Mouse (Mus musculus) limb, embryonic 14.5 days (tissue): ENCODE data around the gene Tjp3. TPM values are rescaled to one million over a fixed set of nuclear protein-coding genes. Genes with fewer than 3 reads are reported as not detected.

ENCODE experiments used
- ATAC-seq: fragments of 200-750 bp; cut with Nextera tagmentation; 2 replicates; pipeline ENCODE4 v1.8.0; 2017; ENCODE audit warnings: low read depth, moderate number of reproducible peaks, moderate TSS enrichment; ENCODE audit not compliant: low FRiP score
- DNase-seq: peaks from one replicate; pipeline ENCODE4 v3.0.0-alpha.2; 2015; ENCODE audit warnings: low spot score
- H3K27ac ChIP-seq: fragments of 300-500 bp; sonication (generic); replicated peaks from 2 replicates; pipeline ENCODE4 v1.5.1; 2014; ENCODE audit warnings: low read depth, mild to moderate bottlenecking, low read length, moderate library complexity, mixed read lengths
- H3K27me3 ChIP-seq: fragments of 300-500 bp; sonication (generic); 2 replicates; pipeline ENCODE4 v1.6.1; 2014; ENCODE audit warnings: low read length, mixed read lengths; ENCODE audit not compliant: control insufficient read depth, insufficient read depth
- H3K36me3 ChIP-seq: fragments of 300-500 bp; sonication (generic); 2 replicates; pipeline ENCODE4 v1.6.1; 2014; ENCODE audit warnings: mild to moderate bottlenecking, low read length, moderate library complexity, mixed read lengths; ENCODE audit not compliant: control insufficient read depth, insufficient read depth
- H3K4me1 ChIP-seq: fragments of 300-500 bp; sonication (generic); 2 replicates; pipeline ENCODE4 v1.6.1; 2014; ENCODE audit warnings: antibody characterized with exemption, low read length, mixed read lengths; ENCODE audit not compliant: control insufficient read depth, insufficient read depth
- H3K4me2 ChIP-seq: fragments of 300-500 bp; sonication (generic); replicated peaks from 2 replicates; pipeline ENCODE4 v1.6.1; 2014; ENCODE audit warnings: low read depth, mild to moderate bottlenecking, low read length, moderate library complexity; ENCODE audit not compliant: severe bottlenecking
- H3K4me3 ChIP-seq: fragments of 300-500 bp; sonication (generic); replicated peaks from 2 replicates; pipeline ENCODE4 v1.5.1; 2014; ENCODE audit warnings: low read length
- H3K9ac ChIP-seq: fragments of 300-500 bp; sonication (generic); 2 replicates; pipeline ENCODE4 v1.6.1; 2014; ENCODE audit warnings: mild to moderate bottlenecking, low read depth, low read length, moderate library complexity; ENCODE audit not compliant: severe bottlenecking
- H3K9me3 ChIP-seq: fragments of 300-500 bp; sonication (generic); 2 replicates; pipeline ENCODE4 v1.6.1; 2016; ENCODE audit warnings: low read length; ENCODE audit not compliant: control insufficient read depth
- POLR2A ChIP-seq: fragments of 200-500 bp; IDR thresholded peaks from 2 replicates; pipeline ENCODE4 v1.8.0; 2012; ENCODE audit warnings: inconsistent platforms, mild to moderate bottlenecking, moderate library complexity, borderline replicate concordance; ENCODE audit not compliant: insufficient read depth, insufficient read length; ENCODE audit errors: extremely low read depth
- WGBS: fragments of 180-500 bp; shearing (Covaris S2); extraction: QIAGEN DNeasy Blood & Tissue Kit; methylation state at CpG from one replicate; pipeline ENCODE4 v1.1.7; 2014; 5-methylcytosine and 5-hydroxymethylcytosine counted together
- polyA plus RNA-seq, 2 experiments: library from polyadenylated mRNA; depleted of rRNA in 1 of 2; stranded (reverse) in 1 of 2; unstranded in 1 of 2; fragments of >200 nt; fragmentation: Nextera tagmentation in 1 of 2; extraction: Ambion mirVana in 1 of 2; gene quantifications; 2 replicates each; pipeline versions ENCODE4 v1.2.1 to v1.2.3; 2012 to 2014

Tjp3 gene
- polyA plus RNA-seq, 2 experiments = 2.8 to 5.2 TPM

- H3K27me3 ChIP-seq = peaks cover 18% of the 10 kb centered on the region; the same call in 1 of the 2 replicates
- H3K27ac ChIP-seq = no peak overlapping the region
- no peaks in the 10 kb centered on the region for H3K4me1 ChIP-seq
- no peaks in the 10 kb centered on the region for H3K9me3 ChIP-seq
- no peak for DNase-seq
- WGBS = 100% methylated on average over 2 of the region's 2 CpGs
- no peaks in the 10 kb centered on the region for H3K36me3 ChIP-seq
- ATAC-seq = no peak
- H3K9ac ChIP-seq = no peak overlapping the region
- H3K4me3 ChIP-seq = no peak overlapping the region
- TF ChIP-seq POLR2A = no peak
- H3K4me2 ChIP-seq = no peak overlapping the region
These were observed 43.6 kb downstream of the Tjp3 start for GRCm38 (mm10) chr10:81247804-81248203.

- Histone ChIP-seq H3K27ac (no peak overlapping the region), H3K27me3 (peaks cover 1% of the 10 kb centered on the region), H3K36me3 (no peaks in the 10 kb centered on the region), H3K9ac (no peak overlapping the region), H3K4me3 (no peak overlapping the region), H3K9me3 (no peaks in the 10 kb centered on the region), H3K4me1 (no peaks in the 10 kb centered on the region), H3K4me2 (no peak overlapping the region)
- 86% methylated on average over 6 of the region's 6 CpGs for WGBS
- ATAC-seq = no peak
- no peak for TF ChIP-seq POLR2A
- DNase-seq = no peak
These were observed 46.2 kb downstream of the Tjp3 start for GRCm38 (mm10) chr10:81245166-81245565.

DNA sequence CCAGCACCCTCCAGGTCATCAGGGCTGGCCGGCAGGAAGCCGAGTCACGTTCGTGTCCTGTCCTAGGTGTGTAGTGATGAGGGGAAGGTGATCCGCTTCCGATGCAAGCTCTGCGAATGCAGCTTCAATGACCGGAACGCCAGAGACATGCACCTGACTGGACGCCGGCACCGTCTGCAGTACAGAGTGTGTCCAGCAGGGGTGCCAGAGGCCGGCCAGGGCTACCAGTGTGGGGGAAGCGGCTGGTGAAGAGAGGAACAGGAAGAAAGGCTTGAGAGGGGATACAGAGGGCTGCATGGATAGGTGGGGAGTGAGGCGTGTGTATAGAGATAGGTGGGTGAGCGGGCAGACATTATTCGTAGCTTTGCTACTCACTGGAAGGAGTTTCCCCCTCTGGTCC lies 46.8 kb downstream of the Tjp3 start:
- Histone ChIP-seq H3K27ac (no peak overlapping the region), H3K9ac (no peak overlapping the region), H3K4me1 (no peaks in the 10 kb centered on the region), H3K36me3 (no peaks in the 10 kb centered on the region), H3K4me3 (no peak overlapping the region), H3K4me2 (no peak overlapping the region), H3K27me3 (peaks cover 7% of the 10 kb centered on the region), H3K9me3 (no peaks in the 10 kb centered on the region)
- WGBS = 8% methylated on average over 17 of the region's 17 CpGs
- no peak for TF ChIP-seq POLR2A
- ATAC-seq (no peak), DNase-seq (no peak)

DNA sequence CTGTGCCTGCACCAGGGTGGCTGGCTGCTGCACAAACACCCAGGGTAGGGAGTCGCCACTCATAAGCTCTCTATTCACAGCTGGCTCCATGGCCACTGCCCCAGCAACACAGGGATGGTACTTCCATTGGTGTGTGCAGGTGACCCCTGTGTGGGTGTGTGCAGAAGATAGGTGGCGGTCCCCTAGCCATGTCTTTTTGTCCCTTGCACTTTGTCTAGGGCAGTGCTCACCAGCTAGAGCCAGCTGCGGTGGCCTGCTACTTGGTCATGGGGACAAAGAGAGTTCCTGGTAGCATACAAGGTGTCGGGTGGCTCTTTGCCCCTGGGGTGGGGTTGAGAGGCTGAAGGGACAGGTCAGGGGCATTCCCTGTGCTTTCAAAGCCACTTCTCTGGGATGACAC lies 47.2 kb downstream of the Tjp3 start:
- WGBS = 80% methylated on average over 4 of the region's 4 CpGs
- Histone ChIP-seq H3K4me2 (no peak overlapping the region), H3K36me3 (no peaks in the 10 kb centered on the region)

DNA sequence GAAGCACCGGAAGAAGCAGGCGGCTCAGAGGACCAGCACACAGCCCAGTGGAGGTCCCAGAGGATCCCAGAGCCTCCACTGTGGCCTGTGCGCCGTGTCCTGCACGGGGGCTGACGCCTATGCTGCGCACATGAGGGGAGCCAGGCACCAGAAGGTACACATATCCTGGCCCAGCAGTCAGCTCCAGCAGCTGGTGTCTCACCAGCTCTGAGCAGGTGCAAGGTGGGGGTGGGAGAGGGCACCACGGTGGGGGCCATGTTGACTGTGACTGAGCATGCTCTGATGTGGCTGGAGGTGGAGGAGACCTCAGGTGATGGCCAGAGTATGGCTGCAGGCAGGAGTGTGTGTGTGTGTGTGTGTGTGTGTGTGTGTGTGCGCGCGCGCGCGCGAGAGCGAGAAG lies 49.4 kb downstream of the Tjp3 start:
- DNase-seq (no peak), ATAC-seq (no peak)
- no peaks in the 10 kb centered on the region for H3K36me3 ChIP-seq
- H3K4me1 ChIP-seq = no peaks in the 10 kb centered on the region
- no peak overlapping the region for H3K4me2 ChIP-seq
- H3K9me3 ChIP-seq = no peaks in the 10 kb centered on the region
- H3K27me3 ChIP-seq = peaks cover 16% of the 10 kb centered on the region
- no peak overlapping the region for H3K27ac ChIP-seq
- H3K9ac ChIP-seq = no peak overlapping the region
- no peak overlapping the region for H3K4me3 ChIP-seq
- 87% methylated on average over 16 of the region's 16 CpGs for WGBS
- TF ChIP-seq POLR2A = no peak

More for the DNA sequence above, 47.2 kb downstream of the Tjp3 start:
- H3K9me3 ChIP-seq = no peaks in the 10 kb centered on the region
- ATAC-seq (no peak), DNase-seq (no peak)
- H3K4me3 ChIP-seq = no peak overlapping the region
- H3K4me1 ChIP-seq = no peaks in the 10 kb centered on the region
- no peak overlapping the region for H3K27ac ChIP-seq
- TF ChIP-seq POLR2A = no peak
- H3K27me3 ChIP-seq = peaks cover 12% of the 10 kb centered on the region
- H3K9ac ChIP-seq = no peak overlapping the region

GRCm38 (mm10) chr10:81240876-81241275 lies 50.5 kb downstream of the Tjp3 start:
- no peaks in the 10 kb centered on the region for H3K4me1 ChIP-seq
- H3K36me3 ChIP-seq = no peaks in the 10 kb centered on the region; the same call in 1 of the 2 replicates
- WGBS = 21% methylated on average over 13 of the region's 13 CpGs
- H3K9ac ChIP-seq = no peak overlapping the region
- no peak overlapping the region for H3K4me2 ChIP-seq
- H3K9me3 ChIP-seq = no peaks in the 10 kb centered on the region
- DNase-seq (no peak), ATAC-seq (no peak)
- no peak for TF ChIP-seq POLR2A
- no peak overlapping the region for H3K4me3 ChIP-seq
- H3K27ac ChIP-seq = no peak overlapping the region
- peaks cover 16% of the 10 kb centered on the region for H3K27me3 ChIP-seq
